Mouse (Mus musculus): Measurements from ENCODE around the gene Synj2. TPM values are rescaled to one million over a fixed set of nuclear protein-coding genes. Genes with fewer than 3 reads are reported as not detected.

Gene Synj2
- polyA plus RNA-seq, 1 experiment from 2014 or later, result 4.0 TPM

GRCm38 (mm10) chr17:6003661-6004060 lies 62.6 kb downstream of the Synj2 start:
- H3K4me3 ChIP-seq (ENCODE audit: low read length), result no peak overlapping the region
- H3K36me3 ChIP-seq (ENCODE audit: insufficient read depth, low read length), result peaks cover 3% of the 10 kb centered on the region
- 95% methylated on average over 6 of the region's 6 CpGs for WGBS
- no peak overlapping the region for H3K4me2 ChIP-seq (replicated peaks; ENCODE audit: low read depth, low read length)
- no peaks in the 10 kb centered on the region for H3K27me3 ChIP-seq (ENCODE audit: insufficient read depth, low read length)
- ATAC-seq (ENCODE audit: low FRiP score, low TSS enrichment), result no peak
- H3K4me1 ChIP-seq (ENCODE audit: insufficient read depth, low read length), result peaks cover 20% of the 10 kb centered on the region
- H3K27ac ChIP-seq (ENCODE audit: low read length), result no peak overlapping the region
- H3K9ac ChIP-seq (replicated peaks; ENCODE audit: low read length), result no peak overlapping the region
- no peaks in the 10 kb centered on the region for H3K9me3 ChIP-seq (ENCODE audit: low read length)

DNA sequence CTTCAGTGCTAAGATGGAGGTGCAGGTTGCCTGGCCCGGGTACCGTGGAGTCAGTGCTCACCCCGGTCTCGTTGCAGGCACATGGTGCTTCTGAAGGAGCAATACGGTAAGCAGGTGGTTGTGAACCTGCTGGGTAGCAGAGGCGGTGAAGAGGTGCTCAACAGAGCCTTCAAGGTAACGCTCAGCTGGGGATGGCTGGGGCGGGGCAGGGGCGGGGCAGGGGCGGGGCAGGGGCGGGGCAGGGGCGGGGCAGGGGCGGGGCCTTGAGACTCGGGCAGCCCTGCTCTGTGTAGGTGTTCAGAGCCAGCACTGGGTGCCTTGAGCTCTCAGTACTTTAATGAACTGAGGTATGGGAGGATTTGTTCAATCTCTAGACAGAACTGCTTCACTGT lies 64.2 kb downstream of the Synj2 start:
- Histone ChIP-seq H3K36me3 (ENCODE audit: insufficient read depth, low read length) (peaks cover 3% of the 10 kb centered on the region), H3K27ac (ENCODE audit: low read length) (peak overlapping the region; percentile 31; the same call in 1 of the 2 replicates), H3K4me3 (ENCODE audit: low read length) (no peak overlapping the region), H3K4me1 (ENCODE audit: insufficient read depth, low read length) (peaks cover 20% of the 10 kb centered on the region), H3K4me2 (replicated peaks; ENCODE audit: low read depth, low read length) (0 out of 2 replicates have a peak overlapping the region, but pooled peaks have one; percentile 11), H3K9me3 (ENCODE audit: low read length) (no peaks in the 10 kb centered on the region), H3K9ac (replicated peaks; ENCODE audit: low read length) (peak overlapping the region; percentile 46; the same call in 1 of the 2 replicates), H3K27me3 (ENCODE audit: insufficient read depth, low read length) (no peaks in the 10 kb centered on the region)
- WGBS, result 14% methylated on average over 13 of the region's 14 CpGs
- ATAC-seq (ENCODE audit: low FRiP score, low TSS enrichment), result peak; percentile 82

DNA sequence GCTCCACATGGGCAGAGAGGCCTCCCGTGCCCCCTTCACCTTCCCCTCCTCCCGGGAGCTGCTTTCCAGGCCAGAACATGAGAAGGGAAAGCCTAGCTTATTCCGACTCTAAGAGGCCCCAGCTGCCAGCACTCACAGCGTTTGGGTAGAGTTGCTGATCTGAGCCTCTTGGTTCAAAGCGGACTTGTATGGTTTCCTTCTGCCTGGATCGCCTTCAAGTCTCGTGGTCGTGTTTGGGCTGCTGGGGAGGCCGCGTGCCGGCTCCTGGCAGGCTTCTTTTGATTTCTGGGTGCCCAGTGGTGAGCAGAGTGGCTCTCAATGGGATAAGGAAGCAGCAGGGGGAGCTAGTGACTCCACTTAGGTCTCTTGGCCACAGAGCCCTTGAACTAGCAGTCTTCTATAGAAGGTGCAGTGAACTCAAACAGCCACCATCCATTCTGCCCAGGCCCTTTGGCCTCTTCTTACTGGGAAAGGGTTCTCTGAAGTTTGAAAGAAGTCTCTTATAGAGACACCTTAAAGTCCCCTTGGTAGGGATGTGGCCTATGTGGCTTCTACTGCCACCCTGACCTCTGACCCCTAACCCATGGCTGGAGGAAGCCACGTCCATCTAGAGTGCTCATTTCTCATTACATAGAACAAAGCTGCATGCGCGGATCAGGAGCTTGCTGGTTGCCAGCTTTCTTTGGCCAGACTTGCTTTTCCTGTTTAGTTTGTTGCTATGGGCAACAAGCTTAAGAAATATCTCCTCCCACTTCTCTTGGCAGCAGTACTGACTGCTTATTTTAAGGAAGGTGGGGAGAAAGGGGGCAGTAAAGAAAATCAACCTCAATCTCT lies 64.8 kb downstream of the Synj2 start:
- Histone ChIP-seq H3K27me3 (ENCODE audit: insufficient read depth, low read length) (no peaks in the 10 kb centered on the region), H3K4me1 (ENCODE audit: insufficient read depth, low read length) (peaks cover 20% of the 10 kb centered on the region), H3K27ac (ENCODE audit: low read length) (peak overlapping the region; percentile 31), H3K9me3 (ENCODE audit: low read length) (no peaks in the 10 kb centered on the region), H3K9ac (replicated peaks; ENCODE audit: low read length) (peak overlapping the region; percentile 46; the same call in 1 of the 2 replicates), H3K36me3 (ENCODE audit: insufficient read depth, low read length) (peaks cover 6% of the 10 kb centered on the region), H3K4me3 (ENCODE audit: low read length) (no peak overlapping the region), H3K4me2 (replicated peaks; ENCODE audit: low read depth, low read length) (0 out of 2 replicates have a peak overlapping the region, but pooled peaks have one; percentile 11)
- peak; percentile 75 for ATAC-seq (ENCODE audit: low FRiP score, low TSS enrichment)
- 19% methylated on average over 14 of the region's 14 CpGs for WGBS

- no peak overlapping the region for H3K4me2 ChIP-seq (replicated peaks; ENCODE audit: low read depth, low read length)
- H3K4me3 ChIP-seq (ENCODE audit: low read length), result no peak overlapping the region
- H3K9ac ChIP-seq (replicated peaks; ENCODE audit: low read length), result no peak overlapping the region
- no peak overlapping the region for H3K27ac ChIP-seq (ENCODE audit: low read length)
- 80% methylated on average over 5 of the region's 5 CpGs for WGBS
- no peaks in the 10 kb centered on the region for H3K27me3 ChIP-seq (ENCODE audit: insufficient read depth, low read length)
- peaks cover 8% of the 10 kb centered on the region for H3K36me3 ChIP-seq (ENCODE audit: insufficient read depth, low read length)
- no peak for ATAC-seq (ENCODE audit: low FRiP score, low TSS enrichment)
- no peaks in the 10 kb centered on the region for H3K9me3 ChIP-seq (ENCODE audit: low read length)
- peaks cover 20% of the 10 kb centered on the region for H3K4me1 ChIP-seq (ENCODE audit: insufficient read depth, low read length)
These were observed 66.2 kb downstream of the Synj2 start for GRCm38 (mm10) chr17:6007101-6007780.

DNA sequence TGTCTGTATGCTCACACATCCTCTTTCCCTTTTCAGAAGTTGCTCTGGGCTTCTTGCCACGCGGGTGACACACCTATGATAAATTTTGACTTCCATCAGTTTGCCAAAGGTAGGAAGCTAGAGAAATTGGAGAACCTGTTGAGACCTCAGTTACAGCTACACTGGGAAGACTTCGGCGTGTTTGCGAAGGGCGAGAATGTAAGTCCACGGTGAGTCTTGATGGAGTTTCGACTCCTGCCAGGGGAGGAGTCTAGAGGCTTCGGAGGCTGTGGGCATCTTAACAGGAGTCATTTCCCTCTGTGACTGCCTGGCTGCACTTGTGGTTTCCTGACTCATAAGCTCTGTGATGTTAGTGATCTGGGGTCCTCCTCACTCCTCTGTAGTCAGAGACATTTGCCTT lies 66.8 kb downstream of the Synj2 start:
- 82% methylated on average over 9 of the region's 9 CpGs for WGBS

DNA sequence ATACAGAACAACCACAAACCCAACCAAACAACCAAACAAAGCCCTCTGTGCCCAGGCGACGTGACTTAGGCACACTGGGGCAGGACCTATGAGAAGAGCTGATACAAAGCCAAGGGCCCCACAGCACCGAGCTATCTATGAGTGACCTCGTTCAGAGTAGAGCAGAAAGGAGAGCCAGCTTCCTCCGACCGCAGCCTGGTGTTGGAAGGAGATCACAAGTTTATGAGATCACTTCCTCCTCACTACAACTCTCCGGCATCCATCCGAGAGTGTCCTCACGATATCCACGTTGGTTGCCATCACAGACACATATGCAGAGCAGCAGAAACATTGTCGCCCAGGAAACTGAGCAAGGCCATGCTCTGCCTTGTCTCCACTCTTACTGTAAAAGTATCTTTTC lies 67.5 kb downstream of the Synj2 start:
- ATAC-seq (ENCODE audit: low FRiP score, low TSS enrichment), result no peak
- 81% methylated on average over 11 of the region's 11 CpGs for WGBS
- H3K36me3 ChIP-seq (ENCODE audit: insufficient read depth, low read length), result peaks cover 7% of the 10 kb centered on the region; the same call in 1 of the 2 replicates
- peaks cover 20% of the 10 kb centered on the region for H3K4me1 ChIP-seq (ENCODE audit: insufficient read depth, low read length)
- H3K27me3 ChIP-seq (ENCODE audit: insufficient read depth, low read length), result no peaks in the 10 kb centered on the region
- no peak overlapping the region for H3K4me2 ChIP-seq (replicated peaks; ENCODE audit: low read depth, low read length)
- no peak overlapping the region for H3K27ac ChIP-seq (ENCODE audit: low read length)
- H3K9ac ChIP-seq (replicated peaks; ENCODE audit: low read length), result no peak overlapping the region
- no peaks in the 10 kb centered on the region for H3K9me3 ChIP-seq (ENCODE audit: low read length)
- no peak overlapping the region for H3K4me3 ChIP-seq (ENCODE audit: low read length)

More for the DNA sequence above, 66.8 kb downstream of the Synj2 start:
- no peak for ATAC-seq (ENCODE audit: low FRiP score, low TSS enrichment)
- H3K27me3 ChIP-seq (ENCODE audit: insufficient read depth, low read length), result no peaks in the 10 kb centered on the region
- no peak overlapping the region for H3K9ac ChIP-seq (replicated peaks; ENCODE audit: low read length)
- H3K4me1 ChIP-seq (ENCODE audit: insufficient read depth, low read length), result peaks cover 20% of the 10 kb centered on the region
- no peak overlapping the region for H3K4me3 ChIP-seq (ENCODE audit: low read length)
- no peak overlapping the region for H3K4me2 ChIP-seq (replicated peaks; ENCODE audit: low read depth, low read length)
- H3K27ac ChIP-seq (ENCODE audit: low read length), result no peak overlapping the region
- no peaks in the 10 kb centered on the region for H3K9me3 ChIP-seq (ENCODE audit: low read length)
- peaks cover 8% of the 10 kb centered on the region for H3K36me3 ChIP-seq (ENCODE audit: insufficient read depth, low read length)

DNA sequence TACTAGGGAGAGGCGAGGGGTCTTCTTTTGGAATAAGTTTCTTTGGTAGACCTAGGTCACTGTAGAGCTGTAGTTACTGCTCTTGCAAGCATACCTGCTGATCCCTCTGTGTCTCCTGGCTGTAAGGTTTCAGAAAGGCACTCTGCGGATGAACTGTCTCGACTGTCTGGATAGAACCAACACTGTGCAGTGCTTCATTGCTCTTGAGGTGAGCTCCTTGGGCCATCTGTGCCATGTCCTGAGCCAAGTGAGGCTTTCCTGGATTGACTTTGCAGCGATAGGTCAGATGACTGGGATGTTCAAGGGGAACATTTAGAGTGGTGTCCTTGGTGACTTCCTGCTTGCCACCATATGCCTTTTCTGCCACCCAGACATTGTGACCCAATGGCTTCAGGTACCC lies 68.5 kb downstream of the Synj2 start:
- Histone ChIP-seq H3K9me3 (ENCODE audit: low read length) (no peaks in the 10 kb centered on the region), H3K27ac (ENCODE audit: low read length) (no peak overlapping the region), H3K9ac (replicated peaks; ENCODE audit: low read length) (no peak overlapping the region), H3K36me3 (ENCODE audit: insufficient read depth, low read length) (peaks cover 8% of the 10 kb centered on the region; the same call in 1 of the 2 replicates), H3K4me1 (ENCODE audit: insufficient read depth, low read length) (peaks cover 20% of the 10 kb centered on the region), H3K4me2 (replicated peaks; ENCODE audit: low read depth, low read length) (no peak overlapping the region), H3K27me3 (ENCODE audit: insufficient read depth, low read length) (no peaks in the 10 kb centered on the region), H3K4me3 (ENCODE audit: low read length) (no peak overlapping the region)
- WGBS, result 91% methylated on average over 4 of the region's 4 CpGs
- no peak for ATAC-seq (ENCODE audit: low FRiP score, low TSS enrichment)

DNA sequence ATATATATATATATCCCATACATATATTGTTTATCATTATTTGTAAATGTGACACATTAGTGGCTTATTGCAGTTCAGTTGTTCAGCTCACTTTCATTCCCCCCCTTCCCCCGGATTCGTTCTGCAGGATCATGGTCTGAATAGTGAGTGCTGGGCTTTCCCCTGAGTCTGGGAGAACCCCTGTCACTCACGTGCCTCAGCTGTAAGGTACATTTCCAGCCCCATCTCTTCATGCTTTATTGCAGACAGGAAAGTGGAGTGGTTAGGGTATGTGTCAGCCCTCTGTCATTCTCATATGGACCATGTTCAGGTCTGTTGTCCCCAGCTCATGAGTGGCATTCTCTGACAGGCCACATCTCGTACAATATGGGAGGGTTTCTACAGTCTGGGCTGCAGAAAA lies 72.0 kb downstream of the Synj2 start:
- H3K9ac ChIP-seq (replicated peaks; ENCODE audit: low read length), result no peak overlapping the region
- H3K4me1 ChIP-seq (ENCODE audit: insufficient read depth, low read length), result no peaks in the 10 kb centered on the region
- H3K27ac ChIP-seq (ENCODE audit: low read length), result no peak overlapping the region
- no peaks in the 10 kb centered on the region for H3K27me3 ChIP-seq (ENCODE audit: insufficient read depth, low read length)
- H3K4me3 ChIP-seq (ENCODE audit: low read length), result no peak overlapping the region
- ATAC-seq (ENCODE audit: low FRiP score, low TSS enrichment), result no peak
- H3K9me3 ChIP-seq (ENCODE audit: low read length), result no peaks in the 10 kb centered on the region
- WGBS, result 77% methylated on average over 4 of the region's 4 CpGs
- H3K4me2 ChIP-seq (replicated peaks; ENCODE audit: low read depth, low read length), result no peak overlapping the region
- peaks cover 8% of the 10 kb centered on the region; the same call in 1 of the 2 replicates for H3K36me3 ChIP-seq (ENCODE audit: insufficient read depth, low read length)

- Histone ChIP-seq H3K4me1 (ENCODE audit: insufficient read depth, low read length) (no peaks in the 10 kb centered on the region), H3K27me3 (ENCODE audit: insufficient read depth, low read length) (no peaks in the 10 kb centered on the region), H3K4me3 (ENCODE audit: low read length) (no peak overlapping the region), H3K9me3 (ENCODE audit: low read length) (no peaks in the 10 kb centered on the region), H3K27ac (ENCODE audit: low read length) (no peak overlapping the region), H3K36me3 (ENCODE audit: insufficient read depth, low read length) (peaks cover 8% of the 10 kb centered on the region; the same call in 1 of the 2 replicates), H3K4me2 (replicated peaks; ENCODE audit: low read depth, low read length) (no peak overlapping the region), H3K9ac (replicated peaks; ENCODE audit: low read length) (no peak overlapping the region; the same call in 1 of the 2 replicates)
- no peak for ATAC-seq (ENCODE audit: low FRiP score, low TSS enrichment)
- 89% methylated on average over 4 of the region's 4 CpGs for WGBS
These were observed 73.9 kb downstream of the Synj2 start for GRCm38 (mm10) chr17:6014985-6015384.

Data from kidney, embryonic 16.5 days (tissue).